In the genomic region with DNA sequence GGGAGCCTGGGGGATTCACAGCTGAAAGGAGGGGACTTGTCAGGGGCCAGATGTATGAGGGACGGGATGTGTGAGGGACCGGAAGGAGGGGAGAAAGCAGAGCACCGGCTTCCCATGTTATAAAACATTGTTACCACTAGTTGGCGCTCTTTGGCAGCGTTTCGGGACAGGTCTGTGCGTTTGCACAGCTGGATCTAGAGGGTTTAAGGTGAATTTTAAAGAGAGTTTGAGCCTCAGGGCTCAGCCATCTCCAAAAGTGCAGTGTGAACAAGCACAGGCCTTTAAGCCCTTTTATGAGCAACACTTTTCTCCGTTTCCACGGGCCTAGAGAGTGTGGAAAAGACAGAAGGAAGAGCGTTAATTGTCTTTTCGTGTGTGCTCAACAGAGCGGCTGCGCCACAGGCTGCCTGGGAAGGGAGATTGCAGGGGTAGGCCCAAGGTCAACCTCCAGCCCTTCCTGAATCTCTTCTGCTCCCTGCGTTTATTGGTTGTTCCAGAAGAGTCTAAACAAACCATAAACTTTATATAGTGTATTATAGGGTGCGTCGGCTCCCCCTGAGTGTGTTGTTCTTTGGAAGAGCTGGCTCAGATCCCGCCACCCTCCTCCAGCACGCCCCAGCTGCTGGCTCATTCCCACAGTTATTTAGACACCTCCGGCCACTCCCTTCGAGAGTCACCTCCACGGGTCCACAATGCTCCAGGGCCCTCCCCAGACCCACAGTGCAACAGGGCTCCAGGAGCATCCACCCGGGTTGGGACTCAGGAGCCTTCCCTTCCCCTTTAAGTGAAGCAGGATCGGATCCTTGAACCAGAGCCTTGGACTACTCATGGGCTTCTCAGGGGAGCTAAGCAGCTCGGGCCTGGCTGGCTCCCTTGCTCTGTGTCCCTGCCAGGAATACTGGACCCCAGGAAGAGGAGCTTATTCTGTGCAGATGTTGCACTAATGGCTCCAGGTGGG, we compare ENCODE assay signal across 9 mouse cellular contexts. TPM values are rescaled to one million over a fixed set of nuclear protein-coding genes. Genes with fewer than 3 reads are reported as not detected.
A peak's percentile ranks its signal among the peaks of the same experiment; 100 is the strongest.
DNase-seq lines count a peak whose midpoint lies in the region; ATAC-seq and TF ChIP-seq lines count a peak whose summit lies in the region.
"Had no signal": no experiment of that assay in that cellular context is flagged by ENCODE, and none has a peak within 500 bp of the region (broad histone marks: within the 10 kb centered on the region; RNA-seq: fewer than 3 reads in every experiment).

No protein-coding gene starts in this region.

- ATAC-seq in intestine, embryonic 14.5 days (replicated peaks; ENCODE audit: low FRiP score, low TSS enrichment, low read depth), result peak; percentile 89
- no peak for ATAC-seq in liver, embryonic 14.5 days (ENCODE audit: insufficient read depth)
- ATAC-seq in neural tube, embryonic 11.5 days (ENCODE audit: insufficient read depth, low FRiP score, low TSS enrichment), result peak; percentile 65

- H3K9ac ChIP-seq in intestine, embryonic 14.5 days (ENCODE audit: low read length), result no peak overlapping the region
- no peak overlapping the region for H3K9ac ChIP-seq in liver, embryonic 14.5 days (replicated peaks)
- H3K9ac ChIP-seq in neural tube, embryonic 11.5 days (ENCODE audit: low read length), result no peak overlapping the region

- peak; percentile 30 for DNase-seq in right cerebral cortex, adult 18-20 months
- no peak for DNase-seq in right cerebral cortex, postnatal 36 days (ENCODE audit: low spot score in 2 of 2)
- peak; percentile 74 for DNase-seq in brain, embryonic 14.5 days (ENCODE audit: low read depth)
- DNase-seq in gastrocnemius, adult 2 months, result peak; percentile 67
- DNase-seq in intestine, embryonic 14.5 days (ENCODE audit: low spot score), result peak; percentile 91
- DNase-seq in liver, embryonic 14.5 days (ENCODE audit: low read depth in 3 of 3, low spot score in 3 of 3), result no peak
- peak; percentile 71 for DNase-seq in neural tube, embryonic 11.5 days (ENCODE audit: low spot score)
- peak; percentile 45 to 82 for DNase-seq in thymus, postnatal 10 days (ENCODE audit: low spot score in 2 of 2)

- WGBS in intestine, embryonic 14.5 days, result 21% methylated on average over 24 of the region's 24 CpGs
- WGBS in liver, embryonic 14.5 days (ENCODE audit: insufficient replicate concordance), result 43% methylated on average over 24 of the region's 24 CpGs
- 48% methylated on average over 24 of the region's 24 CpGs for WGBS in neural tube, embryonic 11.5 days

- no peaks in the 10 kb centered on the region for H3K36me3 ChIP-seq in intestine, embryonic 14.5 days (ENCODE audit: control insufficient read depth, insufficient read depth, low read length)
- H3K36me3 ChIP-seq in liver, embryonic 14.5 days (replicated peaks; ENCODE audit: control insufficient read depth, insufficient read depth, low read depth), result no peaks in the 10 kb centered on the region
- no peaks in the 10 kb centered on the region for H3K36me3 ChIP-seq in neural tube, embryonic 11.5 days (ENCODE audit: control insufficient read depth, insufficient read depth, low read length)

- peak overlapping the region; percentile 22; the same call in 1 of the 2 replicates for H3K4me2 ChIP-seq in intestine, embryonic 14.5 days (ENCODE audit: low read length)
- no peak overlapping the region for H3K4me2 ChIP-seq in liver, embryonic 14.5 days (ENCODE audit: low read depth)
- no peak overlapping the region for H3K4me2 ChIP-seq in neural tube, embryonic 11.5 days (ENCODE audit: low read depth)

- TF ChIP-seq POLR2A in brain, embryonic 14.5 days (IDR thresholded peaks at IDR 0.05; ENCODE audit: borderline replicate concordance, extremely low read depth, insufficient read depth, insufficient read length, poor library complexity, severe bottlenecking), result no peak

- peaks cover 17% of the 10 kb centered on the region for H3K4me1 ChIP-seq in intestine, embryonic 14.5 days (replicated peaks; ENCODE audit: control insufficient read depth, insufficient read depth, low read length)
- H3K4me1 ChIP-seq in liver, embryonic 14.5 days (replicated peaks; ENCODE audit: control insufficient read depth in 2 of 2, insufficient read depth in 2 of 2, low read length in 1 of 2), result no peaks in the 10 kb centered on the region
- H3K4me1 ChIP-seq in neural tube, embryonic 11.5 days (ENCODE audit: control insufficient read depth, insufficient read depth, low read length), result no peaks in the 10 kb centered on the region

- H3K9me3 ChIP-seq in intestine, embryonic 14.5 days (ENCODE audit: control insufficient read depth, low read length), result no peaks in the 10 kb centered on the region
- H3K9me3 ChIP-seq in liver, embryonic 14.5 days (ENCODE audit: control insufficient read depth, low read length), result no peaks in the 10 kb centered on the region
- H3K9me3 ChIP-seq in neural tube, embryonic 11.5 days (ENCODE audit: control insufficient read depth, low read length), result no peaks in the 10 kb centered on the region

- intact Hi-C loops in gastrocnemius, adult 2 months (cut with DNase I), result no loop called here

- no peak for TF ChIP-seq EP300 in liver, embryonic 14.5 days (IDR thresholded peaks at IDR 0.05; ENCODE audit: low read depth)

- peak; percentile 88 for TF ChIP-seq CTCF in brain, embryonic 14.5 days (IDR thresholded peaks at IDR 0.05; ENCODE audit: borderline replicate concordance, extremely low read depth, insufficient read depth, insufficient read length)
- peak; percentile 93 for TF ChIP-seq CTCF in gastrocnemius, adult 2 months (IDR thresholded peaks at IDR 0.05)
- TF ChIP-seq CTCF in liver, embryonic 14.5 days (IDR thresholded peaks at IDR 0.05; ENCODE audit: low read depth), result peak; percentile 83

- H3K27me3 ChIP-seq in intestine, embryonic 14.5 days (replicated peaks; ENCODE audit: control insufficient read depth, insufficient read depth, low read length), result no peaks in the 10 kb centered on the region
- H3K27me3 ChIP-seq in liver, embryonic 14.5 days (ENCODE audit: control insufficient read depth, insufficient read depth, low read length), result no peaks in the 10 kb centered on the region
- no peaks in the 10 kb centered on the region for H3K27me3 ChIP-seq in neural tube, embryonic 11.5 days (ENCODE audit: control insufficient read depth, insufficient read depth, low read length)

- peak overlapping the region; percentile 1; the same call in 1 of the 2 replicates for H3K27ac ChIP-seq in gastrocnemius, adult 2 months
- H3K27ac ChIP-seq in intestine, embryonic 14.5 days (ENCODE audit: low read depth), result peak overlapping the region; percentile 80
- H3K27ac ChIP-seq in liver, embryonic 14.5 days, result no peak overlapping the region
- H3K27ac ChIP-seq in neural tube, embryonic 11.5 days (ENCODE audit: low read depth, low read length), result no peak overlapping the region

- H3K4me3 ChIP-seq in gastrocnemius, adult 2 months, result 0 out of 2 replicates have a peak overlapping the region, but pooled peaks have one; percentile 25
- no peak overlapping the region for H3K4me3 ChIP-seq in intestine, embryonic 14.5 days (ENCODE audit: low read depth, low read length)
- no peak overlapping the region for H3K4me3 ChIP-seq in liver, embryonic 14.5 days (ENCODE audit: insufficient read depth in 1 of 2, low read depth in 2 of 2, low read length in 2 of 2)
- no peak overlapping the region for H3K4me3 ChIP-seq in neural tube, embryonic 11.5 days (ENCODE audit: low read depth, low read length)

RNA-seq across cellular contexts. Expression of gene Pck1, which starts 6.8 kb away (rescaled TPM):
- not detected in 2 replicates for polyA plus RNA-seq in brain, embryonic 14.5 days (2012; rRNA removed)
- 1 to 10 TPM in 1 of 2 experiments, under 1 TPM in 1; 0.41 to 3.3 TPM for total RNA-seq in gastrocnemius, adult 2 months (2021)
- 0.77 and 0.87 TPM in 2 replicates for polyA plus RNA-seq in intestine, embryonic 14.5 days (2014; fragmentation: Nextera tagmentation; extraction: Ambion mirVana)
- 0.15 and 0.16 TPM in 2 replicates for polyA plus RNA-seq in liver, embryonic 14.5 days (2012; rRNA removed)
- polyA plus RNA-seq in liver, embryonic 14.5 days (2014; fragmentation: Nextera tagmentation; extraction: Ambion mirVana), result 0.13 and 0.18 TPM in 2 replicates
- not detected in 2 replicates for polyA plus RNA-seq in neural tube, embryonic 11.5 days (2014; fragmentation: Nextera tagmentation; extraction: Ambion mirVana)

RNA-seq across cellular contexts. Expression of gene Ctcfl, which starts 40.3 kb away (rescaled TPM):
- polyA plus RNA-seq in brain, embryonic 14.5 days (2012; rRNA removed), result not detected in 2 replicates
- under 1 TPM in 1 of 2 experiments, not detected in 1; 0.23 TPM for total RNA-seq in gastrocnemius, adult 2 months (2021)
- 0.12 and 0.16 TPM in 2 replicates for polyA plus RNA-seq in intestine, embryonic 14.5 days (2014; fragmentation: Nextera tagmentation; extraction: Ambion mirVana)
- 0.01 and 0.02 TPM in 2 replicates for polyA plus RNA-seq in liver, embryonic 14.5 days (2012; rRNA removed)
- polyA plus RNA-seq in liver, embryonic 14.5 days (2014; fragmentation: Nextera tagmentation; extraction: Ambion mirVana), result not detected in 2 replicates
- 0.09 TPM in 1 of 2 replicates, not detected in the other for polyA plus RNA-seq in neural tube, embryonic 11.5 days (2014; fragmentation: Nextera tagmentation; extraction: Ambion mirVana)
- polyA plus RNA-seq: frontal cortex, adult 2 months had no signal

RNA-seq across cellular contexts. Expression of gene Zbp1, which starts 59.1 kb away (rescaled TPM):
- 0.18 and 0.40 TPM in 2 replicates for polyA plus RNA-seq in brain, embryonic 14.5 days (2012; rRNA removed)
- not detected for total RNA-seq in gastrocnemius, adult 2 months (2021)
- polyA plus RNA-seq in intestine, embryonic 14.5 days (2014; fragmentation: Nextera tagmentation; extraction: Ambion mirVana), result 0.65 and 0.90 TPM in 2 replicates
- polyA plus RNA-seq in liver, embryonic 14.5 days (2012; rRNA removed), result 0.21 and 0.64 TPM in 2 replicates
- polyA plus RNA-seq in liver, embryonic 14.5 days (2014; fragmentation: Nextera tagmentation; extraction: Ambion mirVana), result 0.83 and 1.0 TPM in 2 replicates
- not detected in 2 replicates for polyA plus RNA-seq in neural tube, embryonic 11.5 days (2014; fragmentation: Nextera tagmentation; extraction: Ambion mirVana)

Comparison
In these comparisons a context has a peak if more than half of its experiments do, and no peak if none do; other contexts are left out.
1. DNase-seq: peak in right cerebral cortex, adult 18-20 months (single experiment), brain, embryonic 14.5 days (single experiment), gastrocnemius, adult 2 months (single experiment), intestine, embryonic 14.5 days (single experiment), neural tube, embryonic 11.5 days (single experiment) and thymus, postnatal 10 days (2 of 2); none in right cerebral cortex, postnatal 36 days (0 of 2) and liver, embryonic 14.5 days (0 of 3).
2. H3K27ac ChIP-seq: peak in gastrocnemius, adult 2 months (single experiment) and intestine, embryonic 14.5 days (single experiment); none in liver, embryonic 14.5 days (single experiment) and neural tube, embryonic 11.5 days (single experiment).
3. Peak in every context shown above with its lines, with median percentiles within 50 percentile points of each other: CTCF ChIP-seq.